Mouse (Mus musculus): Measurements from ENCODE around the gene Matn3. TPM values are rescaled to one million over a fixed set of nuclear protein-coding genes. Genes with fewer than 3 reads are reported as not detected.

The Matn3 gene
- polyA plus RNA-seq, 1 experiment from 2014 or later: 0.20 TPM

- 56% methylated on average over 8 of the region's 8 CpGs for WGBS (ENCODE audit: insufficient replicate concordance)
- Histone ChIP-seq H3K9ac (no peak overlapping the region), H3K36me3 (no peaks in the 10 kb centered on the region), H3K27ac (no peak overlapping the region), H3K4me3 (replicated peaks) (no peak overlapping the region), H3K27me3 (no peaks in the 10 kb centered on the region), H3K4me1 (replicated peaks) (no peaks in the 10 kb centered on the region), H3K9me3 (replicated peaks) (no peaks in the 10 kb centered on the region), H3K4me2 (no peak overlapping the region)
- ATAC-seq (ENCODE audit: low read depth): no peak
- no peak for DNase-seq
Observed at GRCm38 (mm10) chr12:8993231-8993630, 45.5 kb downstream of the Matn3 start.

- 50% methylated on average over 4 of the region's 4 CpGs for WGBS (ENCODE audit: insufficient replicate concordance)
- no peak overlapping the region for H3K9ac ChIP-seq
- H3K4me3 ChIP-seq (replicated peaks): no peak overlapping the region
- no peak for ATAC-seq (ENCODE audit: low read depth)
- H3K9me3 ChIP-seq (replicated peaks): no peaks in the 10 kb centered on the region
- H3K4me2 ChIP-seq: no peak overlapping the region
- H3K4me1 ChIP-seq (replicated peaks): no peaks in the 10 kb centered on the region
- no peak for DNase-seq
- no peak overlapping the region for H3K27ac ChIP-seq
- no peaks in the 10 kb centered on the region for H3K27me3 ChIP-seq
- H3K36me3 ChIP-seq: no peaks in the 10 kb centered on the region
Observed at GRCm38 (mm10) chr12:8998318-8998717, 50.6 kb downstream of the Matn3 start.

- no peaks in the 10 kb centered on the region for H3K4me1 ChIP-seq (replicated peaks)
- H3K9ac ChIP-seq: no peak overlapping the region
- no peak overlapping the region for H3K4me3 ChIP-seq (replicated peaks)
- WGBS (ENCODE audit: insufficient replicate concordance): 12% methylated on average over 5 of the region's 5 CpGs
- no peaks in the 10 kb centered on the region for H3K9me3 ChIP-seq (replicated peaks)
- H3K4me2 ChIP-seq: no peak overlapping the region
- DNase-seq (no peak), ATAC-seq (ENCODE audit: low read depth) (no peak)
- H3K27ac ChIP-seq: no peak overlapping the region
- H3K27me3 ChIP-seq: no peaks in the 10 kb centered on the region
- H3K36me3 ChIP-seq: no peaks in the 10 kb centered on the region
Observed at GRCm38 (mm10) chr12:9002038-9002648, 54.4 kb downstream of the Matn3 start.

- Histone ChIP-seq H3K4me2 (no peak overlapping the region), H3K9ac (no peak overlapping the region), H3K4me3 (replicated peaks) (no peak overlapping the region), H3K36me3 (no peaks in the 10 kb centered on the region), H3K9me3 (replicated peaks) (no peaks in the 10 kb centered on the region), H3K27ac (no peak overlapping the region), H3K27me3 (no peaks in the 10 kb centered on the region), H3K4me1 (replicated peaks) (no peaks in the 10 kb centered on the region)
- DNase-seq: no peak
- 27% methylated on average over 4 of the region's 4 CpGs for WGBS (ENCODE audit: insufficient replicate concordance)
- no peak for ATAC-seq (ENCODE audit: low read depth)
Observed at GRCm38 (mm10) chr12:9007146-9007545, 59.4 kb downstream of the Matn3 start.

- H3K4me2 ChIP-seq: no peak overlapping the region
- no peak overlapping the region for H3K27ac ChIP-seq
- WGBS (ENCODE audit: insufficient replicate concordance): 72% methylated on average over 6 of the region's 6 CpGs
- no peaks in the 10 kb centered on the region for H3K27me3 ChIP-seq
- no peaks in the 10 kb centered on the region for H3K4me1 ChIP-seq (replicated peaks)
- no peaks in the 10 kb centered on the region for H3K36me3 ChIP-seq
- DNase-seq (no peak), ATAC-seq (ENCODE audit: low read depth) (no peak)
- no peak overlapping the region for H3K9ac ChIP-seq
- H3K9me3 ChIP-seq (replicated peaks): no peaks in the 10 kb centered on the region
- H3K4me3 ChIP-seq (replicated peaks): no peak overlapping the region
Observed at GRCm38 (mm10) chr12:9007811-9008210, 60.1 kb downstream of the Matn3 start.

GRCm38 (mm10) chr12:9010311-9010710 lies 62.6 kb downstream of the Matn3 start:
- ATAC-seq (ENCODE audit: low read depth) (no peak), DNase-seq (no peak)
- H3K4me3 ChIP-seq (replicated peaks): no peak overlapping the region
- H3K4me2 ChIP-seq: no peak overlapping the region
- H3K9me3 ChIP-seq (replicated peaks): no peaks in the 10 kb centered on the region
- no peak overlapping the region for H3K27ac ChIP-seq
- no peaks in the 10 kb centered on the region for H3K4me1 ChIP-seq (replicated peaks)
- WGBS (ENCODE audit: insufficient replicate concordance): 56% methylated on average over 4 of the region's 4 CpGs
- H3K27me3 ChIP-seq: no peaks in the 10 kb centered on the region
- H3K9ac ChIP-seq: no peak overlapping the region
- H3K36me3 ChIP-seq: no peaks in the 10 kb centered on the region

GRCm38 (mm10) chr12:9016376-9016775 lies 68.6 kb downstream of the Matn3 start:
- H3K9me3 ChIP-seq (replicated peaks): no peaks in the 10 kb centered on the region
- DNase-seq: no peak
- H3K27ac ChIP-seq: no peak overlapping the region
- WGBS (ENCODE audit: insufficient replicate concordance): 76% methylated on average over 9 of the region's 9 CpGs
- H3K4me1 ChIP-seq (replicated peaks): no peaks in the 10 kb centered on the region
- H3K9ac ChIP-seq: no peak overlapping the region
- ATAC-seq (ENCODE audit: low read depth): no peak
- H3K36me3 ChIP-seq: no peaks in the 10 kb centered on the region
- no peaks in the 10 kb centered on the region for H3K27me3 ChIP-seq
- H3K4me3 ChIP-seq (replicated peaks): no peak overlapping the region
- no peak overlapping the region for H3K4me2 ChIP-seq

- no peak overlapping the region for H3K9ac ChIP-seq
- WGBS (ENCODE audit: insufficient replicate concordance): 80% methylated on average over 8 of the region's 8 CpGs
- H3K27ac ChIP-seq: no peak overlapping the region
- no peak overlapping the region for H3K4me2 ChIP-seq
- no peak for ATAC-seq (ENCODE audit: low read depth)
- H3K4me1 ChIP-seq (replicated peaks): no peaks in the 10 kb centered on the region
- no peaks in the 10 kb centered on the region for H3K27me3 ChIP-seq
- no peak for DNase-seq
- H3K36me3 ChIP-seq: no peaks in the 10 kb centered on the region
- H3K4me3 ChIP-seq (replicated peaks): no peak overlapping the region
- no peaks in the 10 kb centered on the region for H3K9me3 ChIP-seq (replicated peaks)
Observed at GRCm38 (mm10) chr12:9020431-9020830, 72.7 kb downstream of the Matn3 start.

GRCm38 (mm10) chr12:9020986-9021385 lies 73.3 kb downstream of the Matn3 start:
- DNase-seq (no peak), ATAC-seq (ENCODE audit: low read depth) (no peak)
- Histone ChIP-seq H3K27me3 (no peaks in the 10 kb centered on the region), H3K4me3 (replicated peaks) (no peak overlapping the region), H3K36me3 (no peaks in the 10 kb centered on the region), H3K27ac (no peak overlapping the region), H3K4me1 (replicated peaks) (no peaks in the 10 kb centered on the region), H3K9ac (no peak overlapping the region), H3K9me3 (replicated peaks) (no peaks in the 10 kb centered on the region), H3K4me2 (no peak overlapping the region)
- WGBS (ENCODE audit: insufficient replicate concordance): 44% methylated on average over 3 of the region's 3 CpGs

Other genes starting within 250 kb of the Matn3 start
- 23.3 and 29.6 TPM in 2 replicates for gene Sdc1, start 176.6 kb upstream of the Matn3 start, polyA plus RNA-seq (2015; fragmentation: Nextera tagmentation; extraction: Ambion mirVana)
- gene Laptm4a, start 26.3 kb upstream of the Matn3 start, polyA plus RNA-seq (2015; fragmentation: Nextera tagmentation; extraction: Ambion mirVana): 71.4 and 83.9 TPM in 2 replicates
- gene Wdr35, start 26.0 kb downstream of the Matn3 start, polyA plus RNA-seq (2015; fragmentation: Nextera tagmentation; extraction: Ambion mirVana): 1.6 and 2.0 TPM in 2 replicates
- gene Ttc32, start 82.1 kb downstream of the Matn3 start, polyA plus RNA-seq (2015; fragmentation: Nextera tagmentation; extraction: Ambion mirVana): 14.8 and 17.0 TPM in 2 replicates

Measured in liver, embryonic 13.5 days (tissue).